Mouse (Mus musculus) spleen, postnatal 10 days (tissue): ENCODE measurements around the gene Fam184b.
A peak's percentile ranks its signal among the peaks of the same experiment; 100 is the strongest.

ENCODE experiments used
- DNase-seq, 2 experiments: peaks; one replicate each; pipeline ENCODE4 v3.0.0; 2021 to 2022; ENCODE audit warnings: low spot score in 2 of 2

Fam184b gene

DNA sequence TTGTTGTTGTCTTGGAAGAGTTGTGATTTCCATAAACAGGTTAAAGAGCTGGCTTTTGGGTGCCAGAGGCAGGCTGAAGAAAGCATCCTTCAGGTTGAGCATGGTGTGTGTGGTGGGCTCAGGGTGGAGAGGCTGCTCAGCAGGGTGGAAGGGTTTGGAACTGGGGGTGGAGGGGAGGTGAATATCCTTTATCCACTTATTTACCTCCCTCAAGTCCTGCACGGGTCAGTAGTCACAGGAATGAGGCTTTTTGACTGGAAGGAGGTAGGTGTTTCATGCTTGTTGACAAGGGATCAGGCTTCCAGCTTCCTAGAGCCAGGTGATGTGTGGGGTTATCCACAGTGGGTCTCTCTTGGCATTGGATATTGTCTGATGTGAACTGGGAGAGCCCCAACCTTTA lies 124.8 kb downstream of the Fam184b start:
- no peak for DNase-seq

GRCm38 (mm10) chr5:45513511-45513910 lies 125.9 kb downstream of the Fam184b start:
- no peak for DNase-seq

- no peak for DNase-seq
Observed at GRCm38 (mm10) chr5:45512908-45513307, 126.5 kb downstream of the Fam184b start.

GRCm38 (mm10) chr5:45510071-45510470 lies 129.3 kb downstream of the Fam184b start:
- DNase-seq = no peak

- no peak for DNase-seq
Observed at GRCm38 (mm10) chr5:45497564-45497963, 141.8 kb downstream of the Fam184b start.

GRCm38 (mm10) chr5:45496930-45497550 lies 142.4 kb downstream of the Fam184b start:
- no peak for DNase-seq

DNA sequence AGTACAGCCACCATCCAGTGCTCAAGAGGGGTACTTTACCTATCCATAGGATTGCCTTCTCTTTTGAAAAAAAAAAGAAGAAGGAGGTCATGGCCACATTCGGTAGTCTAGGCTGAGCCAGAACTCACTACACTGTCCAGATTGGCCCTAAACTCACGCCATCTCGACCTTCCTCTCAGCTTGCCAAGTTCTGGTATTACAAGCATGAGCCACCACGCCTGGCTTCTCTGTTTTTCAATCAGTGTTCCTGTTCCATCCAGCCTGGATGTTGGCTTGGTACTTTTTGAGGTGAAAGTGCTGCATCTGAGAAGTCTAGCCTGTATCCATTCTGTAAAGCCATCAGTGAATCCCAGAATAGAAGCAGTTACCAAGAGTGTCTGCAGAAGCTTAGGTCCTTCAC lies 142.9 kb downstream of the Fam184b start:
- DNase-seq = no peak

DNA sequence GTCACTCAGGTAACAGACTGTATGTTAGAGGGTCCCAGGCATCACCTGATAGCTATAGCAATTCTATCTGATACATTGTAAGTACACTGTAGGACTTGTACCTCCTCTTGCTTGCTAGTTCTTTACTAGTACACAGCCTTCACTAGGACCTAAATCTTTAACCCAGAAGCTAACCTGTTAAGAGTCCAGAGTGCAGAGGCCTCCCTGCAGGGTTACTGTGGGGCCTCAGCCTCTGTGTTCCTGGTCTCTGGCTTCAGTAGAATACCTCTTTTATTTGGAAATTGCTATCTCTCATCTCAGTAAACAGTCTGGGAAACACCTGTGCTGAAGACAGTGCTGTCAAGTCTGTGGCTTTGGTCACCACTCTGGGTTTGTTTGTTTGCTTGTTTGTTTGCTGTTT lies 143.4 kb downstream of the Fam184b start:
- no peak for DNase-seq

GRCm38 (mm10) chr5:45495429-45495975 lies 143.9 kb downstream of the Fam184b start:
- no peak for DNase-seq

GRCm38 (mm10) chr5:45494093-45494755 lies 145.2 kb downstream of the Fam184b start:
- no peak for DNase-seq

DNA sequence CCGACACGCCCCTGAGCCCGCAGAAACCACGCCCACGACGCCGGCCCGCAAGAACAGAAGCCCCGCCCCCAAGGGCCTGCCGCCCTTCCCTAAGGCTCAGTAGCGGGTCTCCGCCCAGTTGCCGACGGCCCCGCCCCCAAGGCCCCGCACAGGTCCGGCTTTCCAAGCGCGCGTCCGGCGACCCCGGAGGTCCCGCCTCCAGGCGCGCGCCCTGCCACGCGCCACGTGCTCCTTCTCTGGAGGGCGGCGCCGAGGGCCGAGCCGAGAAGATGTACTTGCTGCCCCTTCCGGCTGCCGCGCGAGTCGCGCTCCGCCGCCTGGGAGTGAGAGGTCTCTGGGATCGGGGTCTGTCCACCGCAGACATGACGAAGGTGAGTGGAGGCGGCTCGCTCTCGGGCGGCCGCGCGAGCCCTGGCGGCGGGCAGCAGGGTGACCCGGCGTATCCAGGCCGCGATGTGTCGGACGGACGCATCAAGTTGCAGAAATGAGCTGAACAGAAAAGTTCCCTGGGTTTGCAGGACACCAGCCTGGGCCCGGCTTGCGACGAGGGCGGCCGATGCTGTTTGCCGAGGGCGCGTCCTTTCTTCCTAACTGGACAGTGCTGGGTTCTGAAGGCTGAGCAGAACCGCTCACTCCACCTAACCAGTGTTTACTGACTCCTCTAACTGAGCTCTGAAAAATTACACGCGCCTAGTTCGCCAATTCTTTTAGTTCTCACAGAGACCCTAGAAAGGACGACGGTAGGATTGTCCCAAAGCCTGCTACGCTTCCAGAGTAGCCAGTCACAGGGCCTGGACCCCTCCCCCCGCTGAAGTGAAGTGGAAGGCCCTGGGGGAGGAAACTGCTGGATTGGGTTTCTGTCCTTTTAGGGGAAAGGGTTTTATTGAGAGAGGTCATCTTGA lies 146.0 kb downstream of the Fam184b start, which contains the start of gene Lap3:
Gene Lap3, plus strand, starts transcription at position 184 of the 902 bp plus-strand sequence.
- DNase-seq = peak; percentile 90 to 98

DNA sequence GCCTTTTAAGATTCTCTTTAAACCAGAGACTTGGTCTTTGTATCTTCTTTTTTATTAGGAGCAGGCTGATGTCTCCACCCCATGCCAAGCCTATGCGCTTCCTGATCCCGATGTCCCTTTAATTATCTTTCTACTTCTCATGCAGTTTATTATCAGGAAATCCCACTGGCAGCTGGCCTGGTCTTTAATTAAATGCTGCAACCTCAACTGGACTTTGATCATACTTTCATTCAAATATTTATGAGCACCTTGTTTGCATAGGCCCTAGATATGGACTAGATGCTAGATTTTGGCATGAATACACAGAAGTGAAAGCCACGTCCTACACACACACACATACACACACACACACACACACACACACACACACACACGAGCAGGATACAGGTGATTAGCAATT lies 147.6 kb downstream of the Fam184b start:
- DNase-seq = no peak

- no peak for DNase-seq
Observed at GRCm38 (mm10) chr5:45483654-45484053, 155.8 kb downstream of the Fam184b start.

- no peak for DNase-seq
Observed at GRCm38 (mm10) chr5:45482607-45483006, 156.8 kb downstream of the Fam184b start.

DNA sequence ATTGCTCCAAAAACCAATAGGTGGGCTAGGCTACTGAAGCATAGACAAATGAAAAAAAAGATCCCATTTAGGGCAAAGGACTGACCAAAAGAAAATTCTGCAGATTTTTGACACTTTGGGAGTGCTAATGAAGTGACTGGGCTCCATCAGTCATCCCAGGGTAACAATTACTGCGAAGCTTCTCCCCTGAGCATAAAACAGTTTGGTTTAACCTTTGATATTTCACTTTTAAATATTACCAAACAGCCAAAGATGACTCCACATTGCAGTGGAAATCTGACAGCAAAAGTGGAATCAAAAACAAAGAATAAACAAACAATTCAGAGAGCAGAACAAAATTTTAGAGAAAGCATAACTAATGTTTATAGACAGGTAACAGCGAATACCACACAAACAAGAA lies 158.3 kb downstream of the Fam184b start:
- DNase-seq = no peak

DNA sequence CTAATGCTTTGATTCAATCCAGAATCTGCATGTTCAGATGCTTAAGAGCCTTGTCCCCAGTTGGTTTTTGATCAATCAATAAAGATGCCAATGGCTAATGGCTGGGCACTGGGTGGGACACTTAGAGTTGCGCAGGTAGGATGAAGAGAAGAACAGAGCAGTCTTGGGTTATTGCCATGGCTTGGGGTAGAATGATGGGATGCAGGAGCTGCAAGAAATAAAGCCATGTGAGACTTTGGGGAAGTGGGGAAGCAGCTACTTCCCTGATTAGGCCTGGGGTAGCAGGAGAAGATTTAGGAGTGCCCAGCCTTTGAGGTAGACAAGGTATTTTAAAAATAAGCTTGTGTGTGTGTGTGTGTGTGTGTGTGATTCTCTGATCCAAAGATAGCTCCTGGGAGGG lies 159.3 kb downstream of the Fam184b start:
- DNase-seq = no peak
